Mouse (Mus musculus) heart, embryonic 16.5 days (tissue): ENCODE data around the gene Wt1. TPM values are rescaled to one million over a fixed set of nuclear protein-coding genes. Genes with fewer than 3 reads are reported as not detected.

Source experiments
- ATAC-seq: fragments of 200-750 bp; cut with Nextera tagmentation; replicated peaks from 2 replicates; pipeline ENCODE4 v1.8.0; 2017; ENCODE audit warnings: moderate number of reproducible peaks; ENCODE audit not compliant: insufficient read depth, low FRiP score; ENCODE audit errors: extremely low read depth
- H3K27ac ChIP-seq: fragments of 300-500 bp; sonication (generic); 2 replicates; pipeline ENCODE4 v1.5.1; 2014; ENCODE audit warnings: mild to moderate bottlenecking, low read length, control low read depth, moderate library complexity
- H3K27me3 ChIP-seq: fragments of 300-500 bp; sonication (generic); 2 replicates; pipeline ENCODE4 v1.6.1; 2014; ENCODE audit warnings: low read length, mixed read lengths; ENCODE audit not compliant: control insufficient read depth, insufficient read depth
- H3K36me3 ChIP-seq: fragments of 300-500 bp; sonication (generic); 2 replicates; pipeline ENCODE4 v1.6.1; 2014; ENCODE audit not compliant: control insufficient read depth, insufficient read depth
- H3K4me1 ChIP-seq: fragments of 300-500 bp; sonication (generic); 2 replicates; pipeline ENCODE4 v1.6.1; 2014; ENCODE audit warnings: low read length, mixed read lengths; ENCODE audit not compliant: control insufficient read depth, insufficient read depth
- H3K4me2 ChIP-seq: fragments of 300-500 bp; sonication (generic); 2 replicates; pipeline ENCODE4 v1.6.1; 2014; ENCODE audit warnings: low read depth, mild to moderate bottlenecking, control low read depth, low read length
- H3K4me3 ChIP-seq: fragments of 300-500 bp; sonication (generic); 2 replicates; pipeline ENCODE4 v1.5.1; 2014; ENCODE audit warnings: mild to moderate bottlenecking, control low read depth, low read length
- H3K9ac ChIP-seq: fragments of 300-500 bp; sonication (generic); 2 replicates; pipeline ENCODE4 v1.6.1; 2014; ENCODE audit warnings: low read length, control low read depth
- H3K9me3 ChIP-seq: fragments of 300-500 bp; sonication (generic); replicated peaks from 2 replicates; pipeline ENCODE4 v1.6.1; 2016; ENCODE audit warnings: low read length; ENCODE audit not compliant: control insufficient read depth
- WGBS: fragments of 180-500 bp; shearing (Covaris S2); extraction: QIAGEN DNeasy Blood & Tissue Kit; methylation state at CpG from one replicate; pipeline ENCODE4 v1.1.7; 2014; 5-methylcytosine and 5-hydroxymethylcytosine counted together
- polyA plus RNA-seq: library from polyadenylated mRNA; unstranded; fragments of >200 nt; fragmentation: Nextera tagmentation; extraction: Ambion mirVana; gene quantifications from 2 replicates; pipeline ENCODE4 v1.2.1, GENCODE M21; 2015

The Wt1 gene
- polyA plus RNA-seq, 1 experiment from 2014 or later: 22.2 TPM

GRCm38 (mm10) chr2:105219229-105219628, 92.9 kb downstream of the Wt1 start:
- Histone ChIP-seq H3K9ac (no peak overlapping the region), H3K27ac (no peak overlapping the region), H3K4me3 (no peak overlapping the region), H3K4me1 (0 out of 2 replicates have a peak, but pooled peaks cover 2% of the 10 kb centered on the region), H3K27me3 (no peaks in the 10 kb centered on the region), H3K36me3 (no peaks in the 10 kb centered on the region), H3K9me3 (no peaks in the 10 kb centered on the region), H3K4me2 (no peak overlapping the region)
- WGBS: 74% methylated on average over 5 of the region's 5 CpGs
- ATAC-seq: no peak

GRCm38 (mm10) chr2:105219664-105220063, 93.3 kb downstream of the Wt1 start:
- 16% methylated on average over 8 of the region's 8 CpGs for WGBS
- no peak overlapping the region for H3K27ac ChIP-seq
- H3K36me3 ChIP-seq: no peaks in the 10 kb centered on the region
- H3K4me1 ChIP-seq: peaks cover 6% of the 10 kb centered on the region
- ATAC-seq: no peak
- no peak overlapping the region for H3K4me2 ChIP-seq
- no peaks in the 10 kb centered on the region for H3K27me3 ChIP-seq
- H3K9ac ChIP-seq: no peak overlapping the region
- H3K4me3 ChIP-seq: no peak overlapping the region
- H3K9me3 ChIP-seq: no peaks in the 10 kb centered on the region

GRCm38 (mm10) chr2:105220738-105221303, 94.5 kb downstream of the Wt1 start:
- H3K36me3 ChIP-seq: no peaks in the 10 kb centered on the region
- no peak overlapping the region for H3K9ac ChIP-seq
- H3K4me3 ChIP-seq: no peak overlapping the region
- H3K4me2 ChIP-seq: no peak overlapping the region
- ATAC-seq: no peak
- peaks cover 14% of the 10 kb centered on the region for H3K4me1 ChIP-seq
- no peaks in the 10 kb centered on the region for H3K27me3 ChIP-seq
- no peak overlapping the region for H3K27ac ChIP-seq
- 79% methylated on average over 9 of the region's 9 CpGs for WGBS
- no peaks in the 10 kb centered on the region for H3K9me3 ChIP-seq

Other genes with a start within 250 kb of the Wt1 start
- gene Eif3m, start 109.4 kb upstream of the Wt1 start, polyA plus RNA-seq: 197 and 214 TPM in 2 replicates
- not detected in 2 replicates for gene Gm11060, start 34.5 kb upstream of the Wt1 start, polyA plus RNA-seq
- gene Them7, start 97.8 kb downstream of the Wt1 start, polyA plus RNA-seq: 0.98 and 1.0 TPM in 2 replicates